Mouse (Mus musculus) hindbrain, embryonic 14.5 days (tissue): ENCODE measurements around the gene Grasp. TPM values are rescaled to one million over a fixed set of nuclear protein-coding genes. Genes with fewer than 3 reads are reported as not detected.
A peak's percentile ranks its signal among the peaks of the same experiment; 100 is the strongest.

ENCODE experiments used
- ATAC-seq: fragments of 200-750 bp; cut with Nextera tagmentation; 2 replicates; pipeline ENCODE4 v1.8.0; 2017; ENCODE audit warnings: moderate number of reproducible peaks, mild to moderate bottlenecking, moderate TSS enrichment, moderate library complexity; ENCODE audit not compliant: low FRiP score
- DNase-seq: peaks from one replicate; pipeline ENCODE4 v3.0.0-alpha.2; 2015; ENCODE audit warnings: low spot score
- H3K27ac ChIP-seq: fragments of 300-500 bp; sonication (generic); 2 replicates; pipeline ENCODE4 v1.5.1; 2014; ENCODE audit warnings: mild to moderate bottlenecking, moderate library complexity
- H3K27me3 ChIP-seq: fragments of 300-500 bp; sonication (generic); 2 replicates; pipeline ENCODE4 v1.6.1; 2014; ENCODE audit warnings: mild to moderate bottlenecking, low read length, mixed read lengths; ENCODE audit not compliant: control insufficient read depth, insufficient read depth
- H3K36me3 ChIP-seq: fragments of 300-500 bp; sonication (generic); replicated peaks from 2 replicates; pipeline ENCODE4 v1.6.1; 2014; ENCODE audit not compliant: control insufficient read depth, insufficient read depth
- H3K4me1 ChIP-seq: fragments of 300-500 bp; sonication (generic); replicated peaks from 2 replicates; pipeline ENCODE4 v1.6.1; 2014; ENCODE audit warnings: antibody characterized with exemption, low read length, mixed read lengths; ENCODE audit not compliant: control insufficient read depth, insufficient read depth
- H3K4me2 ChIP-seq: fragments of 300-500 bp; sonication (generic); replicated peaks from 2 replicates; pipeline ENCODE4 v1.6.1; 2014; ENCODE audit warnings: mild to moderate bottlenecking, moderate library complexity
- H3K4me3 ChIP-seq: fragments of 300-500 bp; sonication (generic); replicated peaks from 2 replicates; pipeline ENCODE4 v1.5.1; 2014; ENCODE audit warnings: mild to moderate bottlenecking, low read length
- H3K9ac ChIP-seq: fragments of 300-500 bp; sonication (generic); 2 replicates; pipeline ENCODE4 v1.6.1; 2014
- H3K9me3 ChIP-seq: fragments of 300-500 bp; sonication (generic); 2 replicates; pipeline ENCODE4 v1.6.1; 2016; ENCODE audit warnings: low read length; ENCODE audit not compliant: control insufficient read depth
- WGBS: fragments of 180-500 bp; shearing (Covaris S2); extraction: QIAGEN DNeasy Blood & Tissue Kit; methylation state at CpG from one replicate; pipeline ENCODE4 v1.1.7; 2014; 5-methylcytosine and 5-hydroxymethylcytosine counted together
- polyA plus RNA-seq: library from polyadenylated mRNA; unstranded; fragments of >200 nt; fragmentation: Nextera tagmentation; extraction: Ambion mirVana; gene quantifications from 2 replicates; pipeline ENCODE4 v1.2.1, GENCODE M21; 2014

Gene Grasp
- polyA plus RNA-seq, 1 experiment from 2014 or later = 1.6 TPM

DNA sequence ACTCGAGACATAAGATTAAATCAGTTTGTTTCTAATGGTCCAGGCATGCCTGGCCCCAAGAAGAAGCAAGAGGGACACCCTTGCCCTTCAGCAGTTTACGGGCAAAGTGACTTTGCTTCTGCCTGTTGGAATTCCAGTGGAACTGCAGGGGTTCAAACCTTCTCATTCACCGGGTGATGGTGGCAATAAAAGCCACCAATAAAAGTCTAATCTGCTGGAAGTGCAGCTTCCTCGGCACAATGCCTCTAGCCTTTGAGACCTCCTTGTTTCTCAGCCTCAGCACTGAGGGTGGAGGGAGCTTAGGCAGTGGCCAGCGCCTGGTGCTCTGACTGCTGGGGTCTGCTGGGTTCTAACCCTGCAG, 42.9 kb upstream of the Grasp start:
- Histone ChIP-seq H3K36me3 (0 out of 2 replicates have a peak, but pooled peaks cover 3% of the 10 kb centered on the region), H3K9me3 (no peaks in the 10 kb centered on the region; the same call in 1 of the 2 replicates), H3K27me3 (no peaks in the 10 kb centered on the region), H3K4me1 (peaks cover 46% of the 10 kb centered on the region), H3K4me3 (no peak overlapping the region), H3K4me2 (no peak overlapping the region), H3K27ac (no peak overlapping the region), H3K9ac (no peak overlapping the region)
- WGBS = 27% methylated on average over 5 of the region's 5 CpGs
- DNase-seq = no peak
- no peak for ATAC-seq

DNA sequence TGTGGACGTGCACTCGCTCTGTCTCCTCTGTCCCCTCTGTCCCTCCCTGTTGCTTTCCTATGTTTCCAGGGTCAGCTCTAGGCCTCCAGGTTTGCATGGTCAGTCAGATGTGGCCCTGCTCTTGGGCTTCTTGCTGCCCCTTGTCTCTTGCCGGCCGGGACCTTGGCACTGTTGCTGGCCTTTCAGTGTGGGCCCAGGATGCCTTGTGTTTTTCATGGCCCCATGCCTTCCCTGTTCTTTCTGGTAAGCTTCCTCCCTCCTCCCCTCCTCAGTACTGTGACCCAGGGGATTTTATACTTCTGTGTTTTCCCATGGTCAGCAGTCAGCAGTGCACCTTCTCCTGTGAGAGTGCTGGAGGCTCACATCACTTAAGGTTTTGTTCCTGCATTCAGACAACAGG, 42.5 kb upstream of the Grasp start:
- H3K9ac ChIP-seq = no peak overlapping the region
- 0 out of 2 replicates have a peak, but pooled peaks cover 3% of the 10 kb centered on the region for H3K36me3 ChIP-seq
- H3K4me3 ChIP-seq = no peak overlapping the region
- H3K9me3 ChIP-seq = no peaks in the 10 kb centered on the region; the same call in 1 of the 2 replicates
- peaks cover 42% of the 10 kb centered on the region for H3K4me1 ChIP-seq
- H3K27me3 ChIP-seq = no peaks in the 10 kb centered on the region
- no peak for DNase-seq
- H3K27ac ChIP-seq = no peak overlapping the region
- no peak overlapping the region for H3K4me2 ChIP-seq
- 18% methylated on average over 4 of the region's 4 CpGs for WGBS
- ATAC-seq = no peak

DNA sequence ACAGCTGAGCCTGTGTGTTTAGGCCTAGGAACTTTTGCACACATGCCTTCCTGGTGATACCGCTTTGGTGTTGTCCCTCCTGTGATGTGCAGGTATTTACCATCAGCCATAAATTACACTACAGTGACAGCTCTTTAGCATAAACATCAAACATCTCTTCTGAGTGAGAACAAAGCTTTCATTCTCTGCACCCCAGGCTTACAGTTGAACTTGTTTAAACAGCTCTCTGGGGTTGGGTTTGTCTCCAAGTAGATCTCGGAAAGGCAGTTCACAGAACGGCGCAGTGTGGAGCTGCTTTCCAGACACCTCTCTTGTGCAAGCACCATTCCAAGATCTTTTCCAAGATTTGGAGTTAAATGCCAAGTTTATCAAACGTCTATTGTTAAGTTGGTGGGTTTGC, 41.3 kb upstream of the Grasp start:
- Histone ChIP-seq H3K4me2 (no peak overlapping the region), H3K9ac (no peak overlapping the region), H3K4me3 (no peak overlapping the region), H3K4me1 (peaks cover 30% of the 10 kb centered on the region), H3K27me3 (no peaks in the 10 kb centered on the region), H3K36me3 (0 out of 2 replicates have a peak, but pooled peaks cover 3% of the 10 kb centered on the region), H3K9me3 (no peaks in the 10 kb centered on the region; the same call in 1 of the 2 replicates), H3K27ac (no peak overlapping the region)
- DNase-seq (no peak), ATAC-seq (no peak)
- WGBS = 37% methylated on average over 5 of the region's 5 CpGs

DNA sequence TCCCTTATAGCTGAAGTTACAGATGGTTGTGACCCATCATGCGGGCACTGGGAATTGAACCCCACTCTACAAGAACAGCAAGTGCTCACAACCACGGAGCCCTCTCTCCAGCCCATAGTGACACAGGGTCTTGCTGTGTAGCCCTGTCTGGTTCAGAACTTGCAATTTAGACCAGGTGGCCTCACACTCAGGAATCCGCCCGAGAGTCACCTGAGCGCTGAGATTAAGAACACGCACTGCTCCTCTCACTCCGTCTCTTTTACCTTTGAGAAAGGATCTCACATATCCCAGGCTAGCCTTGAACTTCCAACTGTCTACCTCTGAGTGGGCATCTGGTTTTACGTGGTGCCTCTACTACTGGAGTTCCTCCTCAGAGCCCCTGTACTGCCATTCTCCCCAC, 39.7 kb upstream of the Grasp start:
- no peaks in the 10 kb centered on the region for H3K27me3 ChIP-seq
- H3K4me2 ChIP-seq = no peak overlapping the region
- H3K4me1 ChIP-seq = peaks cover 16% of the 10 kb centered on the region
- no peak overlapping the region for H3K27ac ChIP-seq
- H3K9ac ChIP-seq = no peak overlapping the region
- WGBS = 96% methylated on average over 8 of the region's 8 CpGs
- DNase-seq (no peak), ATAC-seq (no peak)
- H3K36me3 ChIP-seq = 0 out of 2 replicates have a peak, but pooled peaks cover 3% of the 10 kb centered on the region
- H3K4me3 ChIP-seq = no peak overlapping the region
- H3K9me3 ChIP-seq = no peaks in the 10 kb centered on the region; the same call in 1 of the 2 replicates

DNA sequence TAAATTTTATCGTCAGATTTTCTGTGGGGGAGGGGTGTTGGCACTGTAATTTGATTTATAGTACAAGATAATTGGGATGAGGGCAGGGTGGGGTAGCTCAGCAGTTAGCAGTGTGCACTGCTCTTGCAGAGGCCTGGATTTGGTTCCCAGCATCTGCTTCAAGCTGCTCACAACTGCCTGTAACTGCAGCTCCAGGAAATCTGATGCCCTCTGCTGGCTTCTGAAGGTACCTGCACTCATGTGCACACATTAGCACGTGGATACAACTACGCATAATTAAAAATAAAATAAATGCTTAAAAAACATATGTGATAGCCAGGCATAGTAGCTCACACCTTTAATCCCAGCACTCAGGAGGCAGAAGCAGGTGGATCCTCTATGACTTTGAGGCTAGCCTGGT, 38.4 kb upstream of the Grasp start:
- 0 out of 2 replicates have a peak, but pooled peaks cover 3% of the 10 kb centered on the region for H3K36me3 ChIP-seq
- H3K4me1 ChIP-seq = peaks cover 12% of the 10 kb centered on the region
- H3K4me3 ChIP-seq = no peak overlapping the region
- no peak overlapping the region for H3K27ac ChIP-seq
- WGBS = 95% methylated on average over 3 of the region's 3 CpGs
- no peak overlapping the region for H3K4me2 ChIP-seq
- no peak for ATAC-seq
- H3K27me3 ChIP-seq = no peaks in the 10 kb centered on the region
- no peaks in the 10 kb centered on the region; the same call in 1 of the 2 replicates for H3K9me3 ChIP-seq
- DNase-seq = no peak
- H3K9ac ChIP-seq = no peak overlapping the region

DNA sequence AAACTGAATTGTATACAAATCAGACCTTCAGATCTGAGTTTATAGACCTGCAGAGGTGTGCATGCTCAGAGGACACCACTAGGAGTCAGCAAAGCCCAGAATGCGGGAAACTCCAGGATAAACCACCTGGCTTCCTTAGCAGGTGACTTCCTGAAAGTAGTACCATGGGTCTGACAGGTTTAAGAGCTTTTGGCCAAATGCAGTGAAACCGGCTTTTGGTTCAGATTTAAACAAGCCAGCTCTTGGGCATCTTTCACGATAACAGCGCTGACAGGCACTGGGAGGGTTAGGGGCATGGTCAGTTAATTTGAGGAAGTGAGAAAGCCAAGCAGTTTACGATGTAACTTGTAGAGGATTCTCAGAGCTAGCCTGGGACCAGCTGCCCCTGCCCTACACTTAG, 36.1 kb upstream of the Grasp start:
- Histone ChIP-seq H3K27ac (no peak overlapping the region), H3K4me2 (no peak overlapping the region), H3K4me3 (no peak overlapping the region), H3K9me3 (no peaks in the 10 kb centered on the region; the same call in 1 of the 2 replicates), H3K27me3 (no peaks in the 10 kb centered on the region), H3K4me1 (peaks cover 11% of the 10 kb centered on the region; the same call in 1 of the 2 replicates), H3K9ac (no peak overlapping the region), H3K36me3 (0 out of 2 replicates have a peak, but pooled peaks cover 3% of the 10 kb centered on the region)
- DNase-seq (no peak), ATAC-seq (no peak)
- WGBS = 84% methylated on average over 5 of the region's 5 CpGs

DNA sequence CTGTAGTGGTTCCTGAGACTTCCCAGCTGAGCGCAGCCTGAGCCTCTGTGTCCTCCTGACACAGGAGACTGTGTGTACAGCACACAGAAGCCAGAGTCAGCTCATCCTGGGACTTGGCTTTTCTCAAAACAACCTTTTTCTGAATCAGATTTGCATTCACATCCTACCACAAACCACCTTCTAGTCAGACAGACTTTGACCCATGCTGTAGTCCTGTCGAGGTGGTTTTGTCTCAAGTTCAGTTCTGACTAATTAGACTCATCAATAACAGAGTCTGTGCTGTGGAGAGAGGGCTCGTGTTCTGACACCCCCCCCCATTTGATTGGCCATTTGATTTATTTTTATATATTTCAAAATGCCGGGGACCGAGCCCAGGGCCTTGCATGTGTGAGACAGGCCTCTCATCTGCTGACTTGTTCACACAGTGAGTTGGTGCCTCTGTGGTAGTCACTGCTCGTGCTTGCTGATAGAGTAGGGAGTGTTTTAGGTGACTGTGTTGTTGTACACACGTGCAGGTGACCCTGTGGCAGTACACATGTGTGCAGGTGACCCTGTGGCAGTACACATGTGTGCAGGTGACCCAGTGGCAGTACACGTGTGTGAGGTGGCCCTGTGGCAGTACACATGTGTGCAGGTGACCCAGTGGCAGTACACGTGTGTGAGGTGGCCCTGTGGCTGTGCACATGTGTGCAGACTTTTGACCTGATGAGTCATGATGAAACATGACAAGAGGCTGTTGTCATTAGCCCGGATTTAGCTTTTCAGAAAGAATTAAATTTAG, 33.8 kb upstream of the Grasp start:
- no peaks in the 10 kb centered on the region for H3K27me3 ChIP-seq
- no peak overlapping the region for H3K4me2 ChIP-seq
- H3K36me3 ChIP-seq = peaks cover 16% of the 10 kb centered on the region
- peaks cover 11% of the 10 kb centered on the region; the same call in 1 of the 2 replicates for H3K4me1 ChIP-seq
- H3K9me3 ChIP-seq = no peaks in the 10 kb centered on the region; the same call in 1 of the 2 replicates
- ATAC-seq (no peak), DNase-seq (no peak)
- 77% methylated on average over 10 of the region's 10 CpGs for WGBS
- no peak overlapping the region for H3K9ac ChIP-seq
- H3K27ac ChIP-seq = no peak overlapping the region
- no peak overlapping the region for H3K4me3 ChIP-seq

DNA sequence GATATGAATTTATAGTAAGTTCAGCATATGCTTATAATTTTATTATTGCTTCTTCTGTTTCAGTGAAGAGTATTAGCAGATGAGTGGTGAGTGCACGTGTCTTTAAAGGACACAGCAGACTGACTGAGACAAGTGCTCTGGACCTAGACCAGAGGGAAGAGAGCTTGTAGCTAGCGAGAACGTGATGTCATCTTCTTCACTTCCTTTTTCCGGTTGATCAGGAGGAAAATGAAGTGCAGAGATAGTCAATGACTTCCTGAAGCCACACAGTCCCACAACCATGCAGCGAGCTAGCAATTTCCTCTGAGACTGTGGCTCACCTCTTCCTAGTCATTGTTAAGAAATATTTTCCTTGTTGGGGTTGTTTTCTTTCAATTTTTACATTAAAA, 33.2 kb upstream of the Grasp start:
- no peak overlapping the region for H3K4me2 ChIP-seq
- peaks cover 21% of the 10 kb centered on the region for H3K36me3 ChIP-seq
- no peak overlapping the region for H3K9ac ChIP-seq
- DNase-seq (no peak), ATAC-seq (no peak)
- no peaks in the 10 kb centered on the region for H3K9me3 ChIP-seq
- no peak overlapping the region for H3K4me3 ChIP-seq
- peaks cover 11% of the 10 kb centered on the region; the same call in 1 of the 2 replicates for H3K4me1 ChIP-seq
- 80% methylated on average over 5 of the region's 5 CpGs for whole genome bisulfite sequencing
- no peaks in the 10 kb centered on the region for H3K27me3 ChIP-seq
- H3K27ac ChIP-seq = no peak overlapping the region

DNA sequence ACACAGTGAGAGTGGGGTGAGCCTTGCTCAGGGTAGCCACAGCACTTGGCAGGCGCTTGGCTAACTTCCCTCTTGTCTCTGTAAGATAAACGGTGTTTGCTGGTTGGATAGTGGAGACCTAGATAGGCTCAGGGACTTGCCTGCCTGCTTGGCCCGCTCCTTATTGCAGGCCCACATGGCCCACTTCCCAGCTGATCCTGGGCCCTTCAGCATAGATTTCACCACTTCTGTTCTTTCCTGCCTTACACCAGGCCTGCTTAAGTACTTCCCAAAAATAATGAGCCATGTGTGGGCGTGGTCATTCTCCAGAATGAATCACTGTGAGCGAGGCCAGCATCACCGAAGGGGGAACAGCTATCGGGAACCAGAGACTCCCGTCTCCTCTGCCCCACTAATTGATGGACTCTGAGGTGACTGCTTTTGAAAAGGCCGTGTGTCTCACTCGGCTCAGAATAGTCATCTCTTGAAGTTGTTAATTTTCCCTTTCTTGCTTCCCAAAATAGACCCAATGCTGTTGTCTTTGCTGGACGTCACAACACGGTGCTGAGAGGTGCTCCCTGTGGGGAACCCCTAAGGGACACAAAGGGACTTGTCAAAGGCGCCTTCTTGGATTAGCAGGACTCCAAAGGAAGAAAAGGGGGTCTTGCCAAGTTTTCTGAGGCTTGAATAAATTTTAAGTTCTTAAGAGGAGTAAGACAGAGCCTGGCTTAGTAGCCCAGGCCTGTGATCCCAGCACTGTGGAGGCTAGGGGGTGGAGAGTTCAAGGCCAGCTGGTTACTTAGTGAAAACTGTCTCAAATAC, 32.3 kb upstream of the Grasp start:
- H3K27me3 ChIP-seq = no peaks in the 10 kb centered on the region
- H3K4me2 ChIP-seq = no peak overlapping the region
- peak overlapping the region; percentile 38; the same call in 1 of the 2 replicates for H3K27ac ChIP-seq
- 0 out of 2 replicates have a peak overlapping the region, but pooled peaks have one; percentile 20 for H3K9ac ChIP-seq
- peak; percentile 41; the same call in 1 of the 2 replicates for ATAC-seq
- 20% methylated on average over 13 of the region's 13 CpGs for WGBS
- no peaks in the 10 kb centered on the region for H3K9me3 ChIP-seq
- peaks cover 11% of the 10 kb centered on the region; the same call in 1 of the 2 replicates for H3K4me1 ChIP-seq
- H3K36me3 ChIP-seq = peaks cover 30% of the 10 kb centered on the region
- DNase-seq = no peak
- no peak overlapping the region for H3K4me3 ChIP-seq
